Comparison of ENCODE assay signal across 13 mouse cellular contexts in genomic region chr8:109311484-109312210, GRCm38 (mm10).
DNase-seq lines count a peak whose midpoint lies in the region; ATAC-seq and TF ChIP-seq lines count a peak whose summit lies in the region.
"Had no signal": no experiment of that assay in that cellular context is flagged by ENCODE, and none has a peak within 500 bp of the region (broad histone marks: within the 10 kb centered on the region; RNA-seq: fewer than 3 reads in every experiment).

No protein-coding gene starts in this region.

- peaks cover 26% of the 10 kb centered on the region for H3K4me1 ChIP-seq in kidney, embryonic 15.5 days
- H3K4me1 ChIP-seq in forebrain, embryonic 14.5 days (ENCODE audit: control insufficient read depth, insufficient read depth, low read length), result peaks cover 26% of the 10 kb centered on the region
- peaks cover 38% of the 10 kb centered on the region for H3K4me1 ChIP-seq in limb, embryonic 12.5 days (replicated peaks)
- peaks cover 43% of the 10 kb centered on the region for H3K4me1 ChIP-seq in neural tube, embryonic 13.5 days (replicated peaks)
- no peaks in the 10 kb centered on the region; the same call in 1 of the 2 replicates for H3K4me1 ChIP-seq in kidney, adult 2 months (ENCODE audit: control insufficient read depth, insufficient read depth, low read length)
- H3K4me1 ChIP-seq: liver, embryonic 13.5 days had no signal

- H3K9ac ChIP-seq in kidney, embryonic 15.5 days, result no peak overlapping the region
- H3K9ac ChIP-seq in forebrain, embryonic 14.5 days (ENCODE audit: low read length), result peak overlapping the region; percentile 46; the same call in 1 of the 2 replicates
- H3K9ac ChIP-seq in limb, embryonic 12.5 days (replicated peaks), result no peak overlapping the region
- H3K9ac ChIP-seq in neural tube, embryonic 13.5 days, result peak overlapping the region; percentile 41
- H3K9ac ChIP-seq: heart, embryonic 13.5 days; liver, embryonic 13.5 days had no signal

- H3K4me3 ChIP-seq in kidney, embryonic 15.5 days (replicated peaks), result no peak overlapping the region
- H3K4me3 ChIP-seq in forebrain, embryonic 14.5 days (ENCODE audit: low read depth, low read length), result no peak overlapping the region
- no peak overlapping the region for H3K4me3 ChIP-seq in limb, embryonic 12.5 days (replicated peaks)
- H3K4me3 ChIP-seq in neural tube, embryonic 13.5 days, result peak overlapping the region; percentile 2; the same call in 1 of the 2 replicates
- no peak overlapping the region for H3K4me3 ChIP-seq in kidney, adult 2 months (ENCODE audit: insufficient read depth, low read depth, low read length)
- H3K4me3 ChIP-seq: heart, embryonic 13.5 days; liver, embryonic 13.5 days had no signal

- no peak for ATAC-seq in kidney, embryonic 15.5 days (replicated peaks; ENCODE audit: low FRiP score)
- ATAC-seq in forebrain, embryonic 14.5 days, result peak; percentile 26; the same call in 1 of the 2 replicates
- ATAC-seq in limb, embryonic 12.5 days (ENCODE audit: insufficient number of reproducible peaks, insufficient read depth, low FRiP score, low TSS enrichment, low read depth), result no peak
- peak; percentile 51 for ATAC-seq in neural tube, embryonic 13.5 days (ENCODE audit: low read depth)
- ATAC-seq: intestine, embryonic 16.5 days; Patski had no signal

- H3K4me2 ChIP-seq in kidney, embryonic 15.5 days, result peak overlapping the region; percentile 35
- H3K4me2 ChIP-seq in forebrain, embryonic 14.5 days (ENCODE audit: low read length), result peak overlapping the region; percentile 41
- peak overlapping the region; percentile 28; the same call in 1 of the 2 replicates for H3K4me2 ChIP-seq in limb, embryonic 12.5 days
- H3K4me2 ChIP-seq in neural tube, embryonic 13.5 days, result peak overlapping the region; percentile 43
- H3K4me2 ChIP-seq: heart, embryonic 13.5 days; liver, embryonic 13.5 days had no signal

- no peak overlapping the region for H3K27ac ChIP-seq in kidney, embryonic 15.5 days
- H3K27ac ChIP-seq in forebrain, embryonic 14.5 days (ENCODE audit: low read depth, low read length), result peak overlapping the region; percentile 49
- H3K27ac ChIP-seq in limb, embryonic 12.5 days, result no peak overlapping the region
- peak overlapping the region; percentile 88 for H3K27ac ChIP-seq in neural tube, embryonic 13.5 days (replicated peaks)
- no peak overlapping the region for H3K27ac ChIP-seq in kidney, adult 2 months (ENCODE audit: insufficient read depth, low read depth, low read length)
- H3K27ac ChIP-seq: heart, embryonic 13.5 days; liver, embryonic 13.5 days had no signal

- 34% methylated on average over 17 of the region's 17 CpGs for whole genome bisulfite sequencing in kidney, embryonic 15.5 days
- WGBS in forebrain, embryonic 14.5 days, result 8% methylated on average over 17 of the region's 17 CpGs
- WGBS in limb, embryonic 12.5 days, result 43% methylated on average over 17 of the region's 17 CpGs
- 11% methylated on average over 17 of the region's 17 CpGs for WGBS in neural tube, embryonic 13.5 days
- 35% methylated on average over 17 of the region's 17 CpGs for WGBS in kidney, adult 2 months

- DNase-seq in kidney, adult 8-10 months, result no peak
- peak; percentile 71 for DNase-seq in forebrain, embryonic 14.5 days (ENCODE audit: low spot score)
- DNase-seq in cerebellum, adult 11 months, result no peak
- DNase-seq in kidney, adult 2 months, result no peak
- DNase-seq in lung, postnatal 4 days, result no peak
- DNase-seq: cerebellum, adult 8-10 months; liver, embryonic 13.5 days had no signal

- no peaks in the 10 kb centered on the region for H3K27me3 ChIP-seq in kidney, embryonic 15.5 days
- H3K27me3 ChIP-seq in forebrain, embryonic 14.5 days (replicated peaks; ENCODE audit: control insufficient read depth, insufficient read depth, low read length), result no peaks in the 10 kb centered on the region
- H3K27me3 ChIP-seq in limb, embryonic 12.5 days, result no peaks in the 10 kb centered on the region
- H3K27me3 ChIP-seq in neural tube, embryonic 13.5 days, result no peaks in the 10 kb centered on the region
- H3K27me3 ChIP-seq in kidney, adult 2 months (replicated peaks; ENCODE audit: control insufficient read depth, insufficient read depth, low read length), result no peaks in the 10 kb centered on the region
- H3K27me3 ChIP-seq: heart, embryonic 13.5 days; liver, embryonic 13.5 days had no signal

- no peaks in the 10 kb centered on the region for H3K36me3 ChIP-seq in kidney, embryonic 15.5 days
- no peaks in the 10 kb centered on the region for H3K36me3 ChIP-seq in forebrain, embryonic 14.5 days (ENCODE audit: control insufficient read depth, insufficient read depth, low read length)
- no peaks in the 10 kb centered on the region for H3K36me3 ChIP-seq in limb, embryonic 12.5 days
- no peaks in the 10 kb centered on the region for H3K36me3 ChIP-seq in neural tube, embryonic 13.5 days
- H3K36me3 ChIP-seq in kidney, adult 2 months (ENCODE audit: control insufficient read depth, insufficient read depth, low read length), result no peaks in the 10 kb centered on the region
- H3K36me3 ChIP-seq: heart, embryonic 13.5 days; liver, embryonic 13.5 days had no signal

- 0 out of 2 replicates have a peak, but pooled peaks cover 3% of the 10 kb centered on the region for H3K9me3 ChIP-seq in kidney, embryonic 15.5 days (replicated peaks)
- peaks cover 4% of the 10 kb centered on the region; the same call in 1 of the 2 replicates for H3K9me3 ChIP-seq in forebrain, embryonic 14.5 days (replicated peaks; ENCODE audit: control insufficient read depth, low read length)
- H3K9me3 ChIP-seq in limb, embryonic 12.5 days, result 0 out of 2 replicates have a peak, but pooled peaks cover 3% of the 10 kb centered on the region
- no peaks in the 10 kb centered on the region for H3K9me3 ChIP-seq in neural tube, embryonic 13.5 days
- H3K9me3 ChIP-seq: heart, embryonic 13.5 days had no signal

- TF ChIP-seq CTCF in kidney, adult 2 months (conservative IDR thresholded peaks at IDR 0.05; ENCODE audit: insufficient read depth, insufficient read length, low read depth, low read length), result no peak

- no peak for TF ChIP-seq POLR2A in kidney, adult 2 months (IDR thresholded peaks at IDR 0.05; ENCODE audit: low read depth, low read length)

Comparison
In these comparisons a context has a peak if more than half of its experiments do, and no peak if none do; other contexts are left out.
1. ATAC-seq: peak in forebrain, embryonic 14.5 days (single experiment) and neural tube, embryonic 13.5 days (single experiment); none in kidney, embryonic 15.5 days (single experiment) and limb, embryonic 12.5 days (single experiment).
2. H3K27ac ChIP-seq: peak in forebrain, embryonic 14.5 days (single experiment) and neural tube, embryonic 13.5 days (single experiment); none in kidney, embryonic 15.5 days (single experiment), limb, embryonic 12.5 days (single experiment) and kidney, adult 2 months (single experiment).
3. H3K9ac ChIP-seq: peak in forebrain, embryonic 14.5 days (single experiment) and neural tube, embryonic 13.5 days (single experiment); none in kidney, embryonic 15.5 days (single experiment) and limb, embryonic 12.5 days (single experiment).
4. Peak in every context shown above with its lines, with median percentiles within 50 percentile points of each other: H3K4me2 ChIP-seq.